In the genomic region with DNA sequence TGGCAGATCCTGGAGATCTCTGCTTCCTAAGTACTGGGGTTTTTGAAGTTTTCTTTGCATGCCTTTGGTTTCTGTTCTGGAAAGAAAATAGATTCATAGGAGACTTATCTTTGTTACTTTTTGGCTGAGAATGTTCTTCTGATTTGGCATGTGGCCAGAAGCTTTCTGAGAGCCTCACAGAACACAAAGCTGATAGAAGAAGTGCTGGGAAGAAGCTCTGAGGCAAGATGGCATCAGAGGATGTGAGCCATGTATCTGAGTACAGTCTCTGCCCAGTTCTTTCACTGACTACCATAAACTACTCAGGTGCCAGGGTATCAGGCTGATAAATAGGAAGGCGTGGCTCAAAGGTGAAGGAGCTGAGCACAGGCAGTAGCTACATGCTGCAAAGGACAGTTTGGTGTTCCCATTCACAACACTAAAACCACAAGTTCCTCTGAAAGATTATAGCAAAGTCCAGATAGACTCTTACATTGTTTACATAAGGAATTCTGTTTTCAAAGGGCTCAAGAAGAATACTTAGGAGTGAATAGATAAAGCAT, we compare ENCODE assay signal across 1 mouse cellular context.
TF ChIP-seq lines count a peak whose summit lies in the region.

No protein-coding gene starts in this region.

TF ChIP-seq in MEL, 35 proteins besides CTCF, POLR2A, EP300 and RAD21 (continued from another document):
- no peak for TF ChIP-seq BHLHE40 (IDR thresholded peaks at IDR 0.05; ENCODE audit: borderline replicate concordance, low read depth, low read length)
